Mouse (Mus musculus): ENCODE results near the gene Casd1.
"Not testable (repeated sequence)": the region's sequence is repeated elsewhere in the genome, so short reads cannot be mapped to it uniquely, and the experiment has no call there.

Gene Casd1

DNA sequence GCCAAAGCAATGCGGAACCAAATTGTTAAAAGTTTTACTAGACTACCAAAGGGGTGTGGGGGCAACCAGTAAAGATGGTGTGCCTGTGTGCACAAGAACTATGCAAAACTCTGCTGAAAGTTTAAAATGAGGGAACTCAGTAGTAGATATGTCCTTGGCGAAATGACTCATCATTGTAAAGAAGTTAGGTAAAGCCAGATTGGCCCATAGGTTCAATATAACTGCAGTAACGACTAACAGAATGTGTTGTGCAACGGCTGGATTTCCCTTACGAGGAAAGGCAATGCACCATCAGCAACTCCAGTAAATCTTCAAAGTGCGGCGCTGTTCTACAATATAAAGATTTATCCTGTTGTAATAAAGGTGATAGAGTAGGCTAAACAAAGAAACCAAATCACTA lies 11.8 kb downstream of the Casd1 start:
- DNase-seq (ENCODE audit: low spot score in 2 of 2), result no peak

- DNase-seq (ENCODE audit: low spot score in 2 of 2), result no peak
Measured at GRCm38 (mm10) chr6:4617911-4618310, 17.3 kb downstream of the Casd1 start.

DNA sequence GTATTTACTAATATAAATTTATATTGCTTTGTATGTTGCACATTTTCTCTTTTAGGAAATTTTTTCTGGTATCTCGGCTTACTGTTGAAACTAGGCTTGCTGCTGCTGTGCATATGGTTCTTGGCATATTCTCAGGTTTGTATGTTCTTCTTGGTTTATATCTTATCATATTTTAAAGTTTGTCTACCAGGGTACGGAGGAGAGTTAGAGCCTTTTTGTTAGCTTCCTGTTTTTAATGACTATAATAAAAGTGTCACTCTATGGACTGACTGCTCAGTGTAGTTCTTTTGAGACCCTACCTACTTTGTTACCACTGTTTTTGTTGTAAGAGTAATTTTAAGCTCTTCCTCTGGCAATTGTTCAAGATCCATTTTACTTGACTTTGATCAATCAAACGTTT lies 30.8 kb downstream of the Casd1 start:
- DNase-seq (ENCODE audit: low spot score in 2 of 2), result no peak

DNA sequence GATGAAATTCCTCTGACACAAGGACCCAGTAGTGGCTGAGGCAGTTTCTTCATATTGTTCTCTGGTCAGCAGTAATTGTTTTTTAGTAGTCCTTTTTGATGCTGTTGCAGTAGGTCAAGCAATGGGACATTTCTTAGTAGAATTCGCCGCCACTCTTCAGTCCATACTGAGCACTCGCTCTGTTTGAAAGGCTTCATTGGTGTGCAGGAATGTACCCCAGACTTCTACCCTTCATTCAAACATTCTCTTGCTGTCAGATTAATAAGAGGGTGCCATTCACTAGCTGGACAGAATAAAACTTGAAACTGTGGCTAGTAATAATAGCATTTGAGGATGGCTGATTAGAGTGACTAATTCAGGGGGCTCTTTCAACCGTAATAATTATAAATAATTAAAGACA lies 32.5 kb downstream of the Casd1 start:
- no peak for DNase-seq (ENCODE audit: low spot score in 2 of 2)

GRCm38 (mm10) chr6:4634804-4635203 lies 34.2 kb downstream of the Casd1 start:
- DNase-seq (ENCODE audit: low spot score in 2 of 2), result no peak

DNA sequence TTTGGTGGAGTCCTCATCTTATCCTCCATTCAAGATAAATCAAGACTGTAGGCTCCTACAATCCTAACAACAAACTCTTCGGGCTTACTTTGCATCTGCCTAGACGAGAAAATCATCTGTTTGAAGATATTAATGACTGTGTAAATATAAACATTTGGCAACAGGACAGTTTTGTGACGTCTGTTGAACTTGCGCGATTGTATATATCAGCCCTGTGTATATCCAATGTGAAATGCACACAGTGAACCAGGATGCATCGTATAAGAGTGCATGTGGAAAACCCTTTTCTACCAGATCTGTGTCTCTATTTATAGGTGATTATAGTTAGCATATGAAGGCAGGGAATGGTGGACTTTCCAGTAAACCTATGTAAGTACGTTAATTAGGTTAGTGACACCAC lies 41.4 kb downstream of the Casd1 start:
- DNase-seq (ENCODE audit: low spot score in 2 of 2), result no peak

GRCm38 (mm10) chr6:4647351-4647750 lies 46.7 kb downstream of the Casd1 start:
- DNase-seq (ENCODE audit: low spot score in 2 of 2), result no peak

DNA sequence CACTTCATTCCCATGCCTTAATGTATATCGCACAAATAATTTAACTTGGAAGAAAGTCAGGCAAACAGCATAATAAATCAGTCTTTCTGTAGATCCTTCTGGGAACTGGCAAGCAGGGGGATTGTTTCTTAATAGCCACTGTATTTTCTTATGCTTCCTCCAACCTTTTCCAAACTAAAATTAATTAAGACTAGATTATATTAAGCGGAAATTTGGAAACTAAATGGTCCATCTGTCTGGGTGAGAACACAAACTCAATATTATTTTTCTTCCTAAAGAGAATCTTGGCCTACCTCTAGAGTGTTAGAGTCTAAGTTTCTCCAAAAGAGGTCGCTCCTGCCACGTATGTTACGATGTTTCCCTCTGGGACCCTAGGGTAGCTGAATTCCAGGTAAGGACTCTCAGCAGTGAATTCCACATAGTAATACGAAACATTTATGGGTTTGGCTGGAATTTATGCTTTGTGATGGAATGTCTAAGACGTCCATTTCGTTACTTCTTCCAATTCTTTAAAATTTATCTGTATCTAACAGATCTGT lies 52.0 kb downstream of the Casd1 start:
- DNase-seq (ENCODE audit: low spot score in 2 of 2), result no peak

- DNase-seq (ENCODE audit: low spot score in 2 of 2), result not testable (repeated sequence)
Measured at GRCm38 (mm10) chr6:4653741-4654140, 53.1 kb downstream of the Casd1 start.

GRCm38 (mm10) chr6:4655466-4655865 lies 54.8 kb downstream of the Casd1 start:
- no peak for DNase-seq (ENCODE audit: low spot score in 2 of 2)

DNA sequence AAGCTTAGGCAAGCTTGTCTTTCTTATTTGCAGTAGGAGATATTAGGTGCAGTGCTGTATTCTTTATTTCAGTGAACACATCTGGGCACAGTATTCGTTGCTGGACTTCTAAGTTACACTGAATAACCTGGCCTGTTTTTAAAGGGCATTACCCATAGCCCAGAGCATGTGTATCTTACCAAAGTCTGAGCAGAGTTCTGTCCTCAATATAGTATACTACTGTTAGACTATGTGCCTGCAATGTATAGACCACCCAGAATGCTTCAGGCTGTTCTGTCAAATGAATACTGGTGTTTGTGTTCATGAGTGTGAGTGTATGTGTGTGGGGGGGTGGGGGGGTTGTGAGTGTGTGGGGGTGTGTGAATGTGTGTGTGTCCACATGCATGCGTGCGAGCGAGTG lies 55.3 kb downstream of the Casd1 start:
- DNase-seq (ENCODE audit: low spot score in 2 of 2), result no peak

GRCm38 (mm10) chr6:4658861-4659260 lies 58.2 kb downstream of the Casd1 start:
- DNase-seq (ENCODE audit: low spot score in 2 of 2), result no peak

DNA sequence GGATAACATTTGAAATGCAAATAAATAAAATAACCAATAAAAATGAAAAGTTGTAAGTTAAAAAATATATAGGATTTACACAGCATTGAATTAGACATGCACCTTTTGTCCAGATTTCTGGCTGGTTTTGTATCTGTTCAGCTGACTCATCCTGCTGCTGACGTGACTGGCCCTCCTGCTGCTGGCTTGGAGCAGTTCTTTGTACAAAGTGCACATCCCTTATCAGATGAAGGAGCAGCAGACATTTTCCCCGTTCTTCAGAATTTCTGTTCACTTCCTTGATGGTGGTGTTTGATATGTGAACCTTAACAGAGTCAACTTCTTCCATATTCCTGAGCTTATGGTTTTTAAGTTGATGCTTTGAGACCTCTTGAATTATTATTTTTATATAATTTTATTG lies 62.9 kb downstream of the Casd1 start:
- DNase-seq (ENCODE audit: low spot score in 2 of 2), result no peak

DNA sequence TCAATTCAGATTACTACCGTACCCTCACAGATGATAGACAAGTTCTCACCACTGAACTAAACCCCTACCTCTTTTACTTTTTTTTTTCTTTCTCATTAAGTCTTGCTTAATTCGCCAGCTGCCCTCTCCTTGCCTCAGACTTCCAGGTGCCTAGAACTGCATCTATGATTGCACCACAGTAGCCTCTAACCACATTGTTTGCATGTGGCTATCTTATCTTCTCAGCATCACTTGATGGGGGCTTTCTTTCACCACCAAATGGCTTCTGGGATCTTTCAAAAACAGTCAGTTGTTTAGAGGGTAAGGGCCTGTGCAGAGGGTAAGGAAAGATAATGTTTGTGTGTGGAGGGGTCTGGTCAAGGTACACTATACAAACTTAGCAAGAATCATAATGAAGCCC lies 63.7 kb downstream of the Casd1 start:
- no peak for DNase-seq (ENCODE audit: low spot score in 2 of 2)

- no peak for DNase-seq (ENCODE audit: low spot score in 2 of 2)
Measured at GRCm38 (mm10) chr6:4665154-4665553, 64.5 kb downstream of the Casd1 start.

GRCm38 (mm10) chr6:4677356-4677761 lies 76.7 kb downstream of the Casd1 start:
- no peak for DNase-seq (ENCODE audit: low spot score in 2 of 2)

- DNase-seq (ENCODE audit: low spot score in 2 of 2), result no peak
Measured at GRCm38 (mm10) chr6:4679981-4680380, 79.3 kb downstream of the Casd1 start.

DNA sequence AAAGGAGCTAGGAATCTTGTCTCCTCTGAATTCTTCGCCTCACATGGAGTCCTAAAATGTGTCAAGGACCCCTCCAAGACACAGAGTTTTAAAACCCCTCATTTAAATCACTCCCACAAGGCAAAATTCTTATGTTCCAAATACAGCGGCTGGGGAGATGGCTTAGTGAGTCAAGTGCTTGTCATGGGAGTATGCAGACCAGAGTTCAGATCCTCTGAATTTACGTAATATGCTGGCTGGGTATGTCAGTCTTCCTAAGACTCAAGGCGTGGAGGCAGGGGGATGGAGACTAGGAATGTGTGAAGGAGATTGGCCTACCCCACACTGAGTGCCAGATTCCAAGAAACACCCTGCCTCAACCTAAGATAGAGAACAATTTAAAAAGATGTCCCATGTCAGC lies 79.9 kb downstream of the Casd1 start:
- DNase-seq (ENCODE audit: low spot score in 2 of 2), result no peak

- DNase-seq (ENCODE audit: low spot score in 2 of 2), result no peak
Measured at GRCm38 (mm10) chr6:4684706-4685340, 84.2 kb downstream of the Casd1 start.

DNA sequence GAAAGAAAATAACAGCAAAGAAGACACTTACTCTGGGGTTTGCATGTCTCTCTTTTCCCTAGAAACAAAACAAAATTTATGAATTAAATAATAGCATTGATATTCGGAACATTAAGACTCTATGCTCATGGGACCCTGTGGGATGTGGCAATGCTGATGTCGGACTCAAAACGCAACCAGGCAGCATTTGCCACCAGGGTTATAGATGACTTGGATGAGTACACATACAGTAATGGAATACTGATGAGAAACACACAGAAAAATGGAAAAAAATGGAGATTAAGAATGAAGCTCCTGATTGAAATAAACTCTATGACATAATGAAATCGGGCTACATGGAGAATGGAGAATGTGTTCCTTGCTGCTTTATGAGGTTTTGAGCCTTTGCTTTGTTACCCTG lies 89.8 kb downstream of the Casd1 start:
- DNase-seq (ENCODE audit: low spot score in 2 of 2), result no peak
